Mouse (Mus musculus): ENCODE measurements around the gene Rab42. TPM values are rescaled to one million over a fixed set of nuclear protein-coding genes. Genes with fewer than 3 reads are reported as not detected.
"Not testable (repeated sequence)": the region's sequence is repeated elsewhere in the genome, so short reads cannot be mapped to it uniquely, and the experiment has no call there.

Rab42 gene
- polyA plus RNA-seq, 1 experiment: 24.9 TPM

- Histone ChIP-seq H3K27me3 (ENCODE audit: control insufficient read depth, insufficient read depth, low read length) (no peaks in the 10 kb centered on the region), H3K4me3 (ENCODE audit: control insufficient read depth, low read depth, low read length) (no peak overlapping the region), H3K27ac (ENCODE audit: control insufficient read depth, insufficient read depth, low read depth, low read length) (no peak overlapping the region), H3K4me1 (ENCODE audit: control insufficient read depth, insufficient read depth, low read length) (no peaks in the 10 kb centered on the region), H3K36me3 (ENCODE audit: control insufficient read depth, insufficient read depth, low read length) (0 out of 2 replicates have a peak, but pooled peaks cover 1% of the 10 kb centered on the region)
- TF ChIP-seq CTCF (IDR thresholded peaks at IDR 0.05; ENCODE audit: control insufficient read depth, insufficient read depth, insufficient replicate concordance, low read depth, low read length): no peak
Measured at GRCm38 (mm10) chr4:132291624-132292335, 11.4 kb downstream of the Rab42 start.

GRCm38 (mm10) chr4:132291056-132291455 lies 12.1 kb downstream of the Rab42 start:
- TF ChIP-seq CTCF (IDR thresholded peaks at IDR 0.05; ENCODE audit: control insufficient read depth, insufficient read depth, insufficient replicate concordance, low read depth, low read length) (no peak), POLR2A (IDR thresholded peaks at IDR 0.05; ENCODE audit: control insufficient read depth, low read depth, low read length) (no peak)
- 0 out of 2 replicates have a peak, but pooled peaks cover 1% of the 10 kb centered on the region for H3K36me3 ChIP-seq (ENCODE audit: control insufficient read depth, insufficient read depth, low read length)

GRCm38 (mm10) chr4:132288840-132289239 lies 14.3 kb downstream of the Rab42 start:
- not testable (repeated sequence) for H3K27me3 ChIP-seq (ENCODE audit: control insufficient read depth, insufficient read depth, low read length); H3K4me3 ChIP-seq (ENCODE audit: control insufficient read depth, low read depth, low read length); H3K27ac ChIP-seq (ENCODE audit: control insufficient read depth, insufficient read depth, low read depth, low read length); H3K4me1 ChIP-seq (ENCODE audit: control insufficient read depth, insufficient read depth, low read length); H3K36me3 ChIP-seq (ENCODE audit: control insufficient read depth, insufficient read depth, low read length)

More at GRCm38 (mm10) chr4:132291056-132291455, 12.1 kb downstream of the Rab42 start:
- Histone ChIP-seq H3K27me3 (ENCODE audit: control insufficient read depth, insufficient read depth, low read length) (no peaks in the 10 kb centered on the region), H3K4me1 (ENCODE audit: control insufficient read depth, insufficient read depth, low read length) (no peaks in the 10 kb centered on the region), H3K27ac (ENCODE audit: control insufficient read depth, insufficient read depth, low read depth, low read length) (no peak overlapping the region), H3K4me3 (ENCODE audit: control insufficient read depth, low read depth, low read length) (no peak overlapping the region)

GRCm38 (mm10) chr4:132275949-132276348 lies 27.2 kb downstream of the Rab42 start:
- H3K4me3 ChIP-seq (ENCODE audit: control insufficient read depth, low read depth, low read length): no peak overlapping the region
- no peak overlapping the region for H3K27ac ChIP-seq (ENCODE audit: control insufficient read depth, insufficient read depth, low read depth, low read length)
- no peak for TF ChIP-seq CTCF (IDR thresholded peaks at IDR 0.05; ENCODE audit: control insufficient read depth, insufficient read depth, insufficient replicate concordance, low read depth, low read length)
- TF ChIP-seq POLR2A (IDR thresholded peaks at IDR 0.05; ENCODE audit: control insufficient read depth, low read depth, low read length): no peak
- no peaks in the 10 kb centered on the region for H3K27me3 ChIP-seq (ENCODE audit: control insufficient read depth, insufficient read depth, low read length)
- H3K36me3 ChIP-seq (ENCODE audit: control insufficient read depth, insufficient read depth, low read length): no peaks in the 10 kb centered on the region
- peaks cover 3% of the 10 kb centered on the region for H3K4me1 ChIP-seq (ENCODE audit: control insufficient read depth, insufficient read depth, low read length)

DNA sequence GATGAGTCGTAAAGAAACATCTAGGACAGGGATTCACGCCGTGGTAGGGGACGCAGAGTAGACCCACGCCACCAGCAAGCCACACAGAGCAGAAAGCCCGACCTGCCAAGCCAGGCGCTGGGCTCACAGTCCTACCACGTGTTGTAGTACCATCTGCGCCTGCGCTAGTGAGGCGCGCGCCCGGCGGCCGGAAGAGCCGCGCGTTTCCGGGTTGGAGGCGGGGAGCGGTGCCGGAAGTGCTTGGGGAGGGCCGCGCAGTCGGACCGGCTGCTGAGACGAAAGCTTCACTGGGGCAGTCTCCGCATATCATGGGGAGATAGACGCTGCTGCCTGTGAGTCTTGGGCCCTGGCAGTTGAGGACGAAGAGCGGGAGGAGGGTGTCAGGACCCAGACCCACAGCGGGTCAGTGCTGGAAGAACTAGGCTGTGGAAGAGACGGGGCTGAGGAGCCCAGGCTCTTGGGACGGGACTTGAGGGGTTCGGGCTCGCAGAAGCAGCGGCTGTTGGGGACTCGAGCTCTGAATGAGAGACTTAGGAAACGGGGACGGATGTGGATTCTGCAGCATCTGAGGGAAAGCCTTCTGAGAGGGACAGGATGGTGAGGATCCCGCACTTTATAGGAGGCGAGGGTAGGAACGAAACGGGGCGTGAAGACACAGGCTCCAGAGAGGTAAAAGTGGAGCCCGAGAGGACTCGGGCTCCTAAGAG lies 28.9 kb downstream of the Rab42 start, which contains the start of gene Taf12:
Taf12 (plus strand) TSS at position 220 of the 707 bp plus-strand sequence.
- H3K36me3 ChIP-seq (ENCODE audit: control insufficient read depth, insufficient read depth, low read length): no peaks in the 10 kb centered on the region
- H3K27ac ChIP-seq (ENCODE audit: control insufficient read depth, insufficient read depth, low read depth, low read length): peak within 1 kb of the TSS; percentile 90
- H3K4me1 ChIP-seq (ENCODE audit: control insufficient read depth, insufficient read depth, low read length): peaks cover 3% of the 10 kb centered on the region
- H3K4me3 ChIP-seq (ENCODE audit: control insufficient read depth, low read depth, low read length): peak within 1 kb of the TSS; percentile 98
- no peak for TF ChIP-seq CTCF (IDR thresholded peaks at IDR 0.05; ENCODE audit: control insufficient read depth, insufficient read depth, insufficient replicate concordance, low read depth, low read length)
- peak; percentile 98 for TF ChIP-seq POLR2A (IDR thresholded peaks at IDR 0.05; ENCODE audit: control insufficient read depth, low read depth, low read length)
- H3K27me3 ChIP-seq (ENCODE audit: control insufficient read depth, insufficient read depth, low read length): no peaks in the 10 kb centered on the region

DNA sequence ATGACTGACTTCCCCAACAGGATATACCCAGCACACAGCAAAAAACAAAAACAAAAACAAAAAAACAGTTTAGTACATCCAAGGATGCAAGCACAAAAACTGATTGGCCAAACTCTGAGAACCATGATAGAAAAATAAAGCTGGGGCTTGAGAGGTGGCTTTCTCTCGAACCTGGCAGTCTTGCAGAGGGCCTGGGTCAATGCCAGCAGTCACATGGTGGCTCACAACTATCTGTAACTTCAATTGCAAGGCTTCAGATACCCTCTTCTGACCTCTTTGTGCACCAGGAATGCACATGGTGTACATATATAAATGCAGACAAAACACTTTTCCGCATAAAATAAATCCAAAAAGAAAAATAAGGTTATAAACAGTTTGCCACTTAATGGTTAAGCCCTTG lies 30.0 kb downstream of the Rab42 start:
- Histone ChIP-seq H3K4me3 (ENCODE audit: control insufficient read depth, low read depth, low read length) (peak overlapping the region; percentile 98), H3K4me1 (ENCODE audit: control insufficient read depth, insufficient read depth, low read length) (peaks cover 3% of the 10 kb centered on the region), H3K36me3 (ENCODE audit: control insufficient read depth, insufficient read depth, low read length) (no peaks in the 10 kb centered on the region), H3K27ac (ENCODE audit: control insufficient read depth, insufficient read depth, low read depth, low read length) (no peak overlapping the region), H3K27me3 (ENCODE audit: control insufficient read depth, insufficient read depth, low read length) (no peaks in the 10 kb centered on the region)
- TF ChIP-seq CTCF (IDR thresholded peaks at IDR 0.05; ENCODE audit: control insufficient read depth, insufficient read depth, insufficient replicate concordance, low read depth, low read length): no peak
- no peak for TF ChIP-seq POLR2A (IDR thresholded peaks at IDR 0.05; ENCODE audit: control insufficient read depth, low read depth, low read length)

DNA sequence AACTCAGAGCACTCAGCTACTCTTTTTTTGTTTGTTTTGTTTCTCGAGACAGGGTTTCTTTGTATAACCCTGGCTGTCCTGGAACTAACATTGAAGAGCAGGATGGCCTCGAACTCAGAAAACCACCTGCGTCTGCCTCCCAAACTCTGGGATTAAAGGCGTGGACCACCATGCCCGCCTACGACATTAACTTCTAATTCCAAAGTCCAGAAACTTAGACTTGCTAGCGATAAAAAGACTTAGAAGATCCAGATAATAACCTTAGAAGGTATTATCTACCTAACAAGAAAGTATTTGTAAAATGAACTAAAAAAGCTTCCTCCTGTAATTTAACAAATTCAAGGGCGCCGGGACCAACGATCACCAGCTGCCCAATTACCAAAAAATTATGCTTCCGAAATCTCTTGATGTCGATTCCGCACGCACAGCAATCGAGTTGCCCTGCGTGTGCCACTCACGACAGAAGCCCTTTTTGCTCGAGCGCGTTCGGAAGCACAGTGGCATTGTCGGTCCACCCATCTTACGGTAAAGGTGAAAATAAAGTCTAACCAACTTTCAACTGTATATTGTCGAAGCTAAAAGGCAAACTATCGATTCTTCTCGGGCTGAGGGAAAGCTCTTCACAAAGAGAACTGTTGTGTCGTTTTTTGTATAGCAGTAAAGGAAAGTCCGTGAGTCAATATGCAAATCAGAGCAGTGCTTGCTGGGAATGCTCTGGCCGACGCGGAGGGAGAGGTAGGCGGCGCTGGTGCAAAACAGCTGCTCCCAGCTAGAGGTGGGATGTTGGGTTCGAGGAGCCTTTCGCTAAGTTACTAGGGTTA lies 33.2 kb downstream of the Rab42 start:
- TF ChIP-seq CTCF (IDR thresholded peaks at IDR 0.05; ENCODE audit: control insufficient read depth, insufficient read depth, insufficient replicate concordance, low read depth, low read length) (no peak; the same call in 1 of the 2 replicates), POLR2A (IDR thresholded peaks at IDR 0.05; ENCODE audit: control insufficient read depth, low read depth, low read length) (peak; percentile 100)
- Histone ChIP-seq H3K4me3 (ENCODE audit: control insufficient read depth, low read depth, low read length) (peak overlapping the region; percentile 77), H3K36me3 (ENCODE audit: control insufficient read depth, insufficient read depth, low read length) (no peaks in the 10 kb centered on the region), H3K27ac (ENCODE audit: control insufficient read depth, insufficient read depth, low read depth, low read length) (peak overlapping the region; percentile 95), H3K4me1 (ENCODE audit: control insufficient read depth, insufficient read depth, low read length) (peaks cover 3% of the 10 kb centered on the region), H3K27me3 (ENCODE audit: control insufficient read depth, insufficient read depth, low read length) (no peaks in the 10 kb centered on the region)
